Mouse (Mus musculus) right cerebral cortex, postnatal 4 days (tissue): ENCODE measurements around the gene Scd3.
A peak's percentile ranks its signal among the peaks of the same experiment; 100 is the strongest.

ENCODE experiments used
- DNase-seq: peaks from one replicate; pipeline ENCODE4 v3.0.0-alpha.2; 2022

The Scd3 gene

DNA sequence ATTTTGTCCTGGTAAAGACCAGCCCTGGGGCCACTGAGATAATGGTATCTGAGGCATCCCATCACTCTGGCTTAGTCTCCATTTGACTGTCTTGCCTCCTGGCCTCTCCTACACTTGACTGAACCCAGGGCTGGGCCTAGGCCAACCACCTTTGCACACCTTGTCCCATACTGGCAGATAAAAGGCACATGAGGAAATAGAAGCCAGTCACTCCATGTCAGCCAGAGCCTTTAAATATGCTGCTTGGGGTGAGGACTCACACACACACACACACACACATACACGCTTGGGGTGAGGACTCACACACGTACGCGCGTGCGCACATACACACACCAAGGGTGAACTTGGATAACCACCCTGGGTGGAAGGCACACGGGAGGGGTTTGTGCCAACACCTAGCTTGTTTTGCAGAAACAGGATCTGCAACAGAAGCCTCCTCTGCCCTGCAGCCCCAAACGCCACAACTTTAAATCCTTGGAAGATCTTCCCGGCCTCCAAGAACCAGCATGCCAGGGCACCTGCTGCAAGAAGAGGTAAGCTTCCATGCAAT lies at the start of gene Scd3:
TSS of gene Scd3 (plus strand) at position 255 of the 550 bp plus-strand sequence.
- DNase-seq, result no peak

- DNase-seq, result no peak
Measured at GRCm38 (mm10) chr19:44153781-44154180, 49.3 kb upstream of the Scd3 start.

- DNase-seq, result no peak
Measured at GRCm38 (mm10) chr19:44157005-44157404, 46.1 kb upstream of the Scd3 start.

DNA sequence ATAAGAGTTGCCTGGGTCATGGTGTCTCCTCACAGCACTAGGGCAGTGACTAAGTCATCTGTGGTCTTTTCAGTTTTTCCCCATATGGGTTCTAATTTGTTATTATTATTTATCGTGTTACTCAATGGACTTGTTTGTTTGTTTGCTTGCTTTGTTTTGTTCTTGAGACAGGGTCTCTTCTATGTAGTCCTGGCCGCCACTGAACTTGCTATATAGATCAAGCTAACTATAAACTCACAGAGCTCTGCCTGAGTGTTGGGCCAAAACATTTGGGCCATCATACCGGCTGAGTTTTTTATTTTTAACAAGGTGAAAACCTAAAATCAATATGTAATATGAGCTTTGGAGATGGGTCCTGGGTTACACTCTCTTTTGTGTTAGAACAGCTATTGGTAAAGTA lies 43.7 kb upstream of the Scd3 start:
- DNase-seq, result no peak

DNA sequence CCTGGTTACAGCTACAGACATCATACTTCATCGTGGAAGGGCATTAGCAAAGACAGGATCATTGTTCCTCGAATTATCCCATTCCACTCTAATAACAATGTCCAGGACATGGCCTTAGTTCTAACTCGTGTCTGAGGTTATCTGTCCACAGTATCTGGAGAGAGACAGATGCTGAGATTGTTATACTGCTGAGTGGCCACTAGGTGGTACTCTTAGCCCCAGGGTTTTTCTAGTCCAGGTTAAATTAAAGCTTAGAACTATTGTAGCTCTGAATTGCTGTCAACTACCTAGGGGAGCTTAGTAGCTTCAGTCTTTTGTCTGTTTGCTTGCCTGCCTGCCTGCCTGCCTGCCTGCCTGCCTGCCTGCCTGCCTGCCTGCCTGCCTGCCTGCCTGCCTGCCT lies 41.6 kb upstream of the Scd3 start:
- no peak for DNase-seq

GRCm38 (mm10) chr19:44174835-44175234 lies 28.2 kb upstream of the Scd3 start:
- DNase-seq, result no peak

- no peak for DNase-seq
Measured at GRCm38 (mm10) chr19:44176741-44177140, 26.3 kb upstream of the Scd3 start.

- DNase-seq, result no peak
Measured at GRCm38 (mm10) chr19:44180502-44180901, 22.6 kb upstream of the Scd3 start.

DNA sequence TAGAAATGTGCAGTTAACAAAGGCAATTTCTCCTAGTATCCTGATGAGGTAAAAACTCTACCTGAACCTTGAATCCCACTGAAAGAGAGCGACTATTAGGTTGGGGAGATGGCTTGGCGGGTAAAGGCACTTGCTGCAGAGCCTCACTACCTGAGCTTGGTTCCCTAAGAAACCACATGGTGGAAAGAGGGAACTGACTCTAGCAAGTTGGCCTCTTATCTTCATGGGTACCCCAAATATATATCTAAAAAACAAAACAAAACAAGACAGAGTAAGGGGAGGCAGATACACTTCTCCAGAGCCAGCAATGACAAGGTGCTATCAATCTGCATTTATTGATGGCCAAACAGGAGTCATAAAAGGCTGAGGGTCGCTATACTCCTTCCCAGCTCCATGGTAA lies 19.1 kb upstream of the Scd3 start:
- DNase-seq, result no peak

DNA sequence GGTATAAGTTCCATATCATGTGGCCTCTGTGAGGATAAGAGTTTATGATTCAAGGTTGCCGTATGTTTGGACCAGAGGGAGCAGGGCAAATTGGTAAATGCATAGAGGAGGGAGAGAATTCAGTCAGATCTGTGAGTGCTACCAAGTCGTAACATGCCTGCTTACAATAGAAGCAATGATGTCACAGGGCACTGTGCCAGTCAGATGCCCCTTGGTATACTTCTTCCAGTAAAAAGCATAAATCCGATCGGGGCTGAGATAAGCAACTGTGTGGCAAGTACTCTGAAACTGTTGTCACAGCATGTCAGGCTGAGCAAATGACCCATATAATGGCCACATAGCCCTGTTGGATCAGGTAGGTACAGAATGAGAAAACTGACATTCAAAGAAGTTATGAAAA lies 14.0 kb upstream of the Scd3 start:
- no peak for DNase-seq

DNA sequence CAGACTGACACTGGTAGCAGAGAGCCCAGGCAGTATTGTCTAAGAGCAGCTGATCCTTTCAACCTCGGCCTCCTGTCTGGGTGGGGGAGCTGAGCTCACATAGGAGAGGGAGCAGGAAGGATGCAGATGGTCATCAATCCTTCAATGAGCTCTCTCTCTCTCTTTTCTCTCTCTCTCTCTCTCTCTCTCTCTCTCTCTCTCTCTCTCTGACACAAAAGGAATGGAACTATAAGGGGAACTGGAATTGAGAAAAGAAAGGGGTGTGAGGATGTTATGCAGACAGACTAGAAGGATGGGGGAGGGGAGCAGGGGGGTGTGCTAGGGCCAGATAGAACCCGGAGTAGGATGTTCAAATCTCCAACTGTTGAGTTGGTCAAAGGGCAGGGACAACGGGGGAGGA lies 10.7 kb upstream of the Scd3 start, which contains the start of gene Pkd2l1:
TSS of gene Pkd2l1 (minus strand) at position 101 of the 400 bp plus-strand sequence.
- no peak for DNase-seq

GRCm38 (mm10) chr19:44193906-44194305 lies 9.2 kb upstream of the Scd3 start:
- DNase-seq, result no peak

DNA sequence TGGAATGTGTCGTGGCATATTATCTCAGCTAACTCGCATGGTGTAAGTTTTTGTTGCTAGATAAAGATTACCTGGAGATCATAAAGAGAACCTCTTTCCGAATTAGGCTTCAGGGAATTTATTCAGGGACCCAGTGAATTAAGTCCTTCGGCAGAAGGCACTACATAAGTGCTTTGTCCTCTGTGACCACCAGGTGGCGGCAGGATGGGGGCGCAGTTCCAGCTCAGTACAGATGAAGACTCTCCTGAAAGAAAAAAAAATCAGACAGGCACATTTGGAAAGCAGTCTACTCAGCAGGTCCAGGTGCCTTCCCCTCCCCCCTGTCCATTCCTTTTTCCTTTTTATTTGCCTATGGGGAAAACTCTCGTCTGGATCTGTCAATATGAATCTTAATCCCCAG lies 7.9 kb upstream of the Scd3 start:
- DNase-seq, result peak; percentile 84

GRCm38 (mm10) chr19:44197053-44197852 lies 5.8 kb upstream of the Scd3 start:
- no peak for DNase-seq

- DNase-seq, result no peak
Measured at GRCm38 (mm10) chr19:44198494-44198893, 4.6 kb upstream of the Scd3 start.

GRCm38 (mm10) chr19:44198964-44199363 lies 4.1 kb upstream of the Scd3 start:
- no peak for DNase-seq

DNA sequence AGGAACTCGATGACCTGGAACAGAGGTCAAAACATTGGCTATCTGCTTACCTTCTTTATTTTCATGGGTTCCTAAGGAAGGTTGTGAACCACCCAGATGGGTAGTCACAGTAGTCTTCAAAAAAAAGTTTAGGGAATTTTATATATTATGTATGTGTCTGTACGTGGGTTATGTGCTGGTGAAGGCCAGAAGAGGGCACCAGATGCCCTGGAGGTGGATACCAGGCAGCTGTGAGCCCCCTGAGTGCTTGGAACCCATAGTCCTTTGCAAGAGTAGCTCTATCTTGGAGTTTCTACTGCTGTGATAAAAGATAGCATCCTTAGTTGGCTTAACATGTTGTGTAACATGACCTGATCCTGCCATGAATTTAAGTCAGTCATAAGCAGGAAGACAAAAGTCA lies 4.0 kb downstream of the Scd3 start:
- no peak for DNase-seq

DNA sequence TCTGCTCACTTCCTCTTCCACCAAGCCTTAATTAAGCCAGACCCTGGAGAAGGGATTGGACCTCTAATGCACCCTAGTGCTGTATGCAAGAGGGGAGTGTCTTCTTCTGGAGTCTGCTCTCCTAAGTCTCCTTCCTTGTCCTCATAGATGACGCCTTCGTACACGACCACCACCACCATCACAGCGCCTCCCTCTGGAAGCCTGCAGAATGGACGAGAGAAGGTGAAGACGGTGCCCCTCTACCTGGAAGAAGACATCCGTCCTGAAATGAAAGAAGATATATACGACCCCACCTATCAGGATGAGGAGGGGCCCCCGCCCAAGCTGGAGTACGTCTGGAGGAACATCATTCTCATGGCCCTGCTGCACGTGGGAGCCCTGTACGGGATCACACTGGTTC lies 12.2 kb downstream of the Scd3 start:
- DNase-seq, result no peak

- no peak for DNase-seq
Measured at GRCm38 (mm10) chr19:44217958-44218525, 15.0 kb downstream of the Scd3 start.

GRCm38 (mm10) chr19:44225728-44226127 lies 22.7 kb downstream of the Scd3 start:
- no peak for DNase-seq

- no peak for DNase-seq
Measured at GRCm38 (mm10) chr19:44229776-44230175, 26.7 kb downstream of the Scd3 start.

- no peak for DNase-seq
Measured at GRCm38 (mm10) chr19:44230212-44230611, 27.1 kb downstream of the Scd3 start.

DNA sequence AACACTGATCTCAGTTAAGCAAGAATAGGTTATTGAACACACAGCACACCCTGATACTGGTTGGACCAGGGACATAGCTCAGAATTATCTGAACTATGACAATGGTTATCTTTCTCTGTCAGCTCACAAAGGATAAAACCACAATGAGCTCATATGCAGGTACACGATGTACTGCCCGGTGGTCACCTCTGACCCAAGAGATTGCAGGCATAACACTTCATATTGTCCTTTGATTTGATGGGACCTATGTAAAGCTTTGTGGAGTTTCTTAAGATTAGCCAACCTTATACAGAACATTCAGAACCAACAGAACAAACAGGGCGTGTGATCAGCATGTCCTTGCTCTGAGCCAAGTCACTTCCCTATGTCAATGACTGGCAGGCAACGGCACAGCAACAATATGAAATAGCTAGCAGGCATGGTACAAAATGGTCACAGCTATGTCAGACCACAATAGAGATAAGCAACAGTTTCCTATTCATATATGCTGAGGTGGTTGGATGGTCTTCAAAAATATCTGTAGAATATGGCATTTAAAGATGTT lies 28.6 kb downstream of the Scd3 start:
- DNase-seq, result no peak

GRCm38 (mm10) chr19:44237471-44238006 lies 34.5 kb downstream of the Scd3 start:
- DNase-seq, result no peak
